Mouse (Mus musculus): ENCODE measurements around the gene Hcn3.

The Hcn3 gene

GRCm38 (mm10) chr3:89159616-89160344 is at the start of gene Hcn3:
Gene Hcn3, minus strand, starts transcription at chr3:89160196.
- peak; percentile 70 for DNase-seq (ENCODE audit: low spot score)

- DNase-seq (ENCODE audit: low spot score): no peak
Measured at GRCm38 (mm10) chr3:89209731-89210130, 49.7 kb upstream of the Hcn3 start.

- DNase-seq (ENCODE audit: low spot score): no peak
Measured at GRCm38 (mm10) chr3:89208736-89209135, 48.7 kb upstream of the Hcn3 start.

- DNase-seq (ENCODE audit: low spot score): no peak
Measured at GRCm38 (mm10) chr3:89208075-89208657, 48.2 kb upstream of the Hcn3 start.

GRCm38 (mm10) chr3:89206695-89207094 is 46.7 kb upstream of the Hcn3 start:
- DNase-seq (ENCODE audit: low spot score): no peak

- DNase-seq (ENCODE audit: low spot score): no peak
Measured at GRCm38 (mm10) chr3:89206079-89206478, 46.1 kb upstream of the Hcn3 start.

GRCm38 (mm10) chr3:89203142-89203514 is 43.1 kb upstream of the Hcn3 start:
- no peak for DNase-seq (ENCODE audit: low spot score)

- peak; percentile 94 for DNase-seq (ENCODE audit: low spot score)
Measured at GRCm38 (mm10) chr3:89202253-89203141, 42.5 kb upstream of the Hcn3 start, which contains the start of gene Gba. Gene Gba, plus strand, starts transcription at chr3:89202928.

GRCm38 (mm10) chr3:89199839-89200238 is 39.8 kb upstream of the Hcn3 start:
- no peak for DNase-seq (ENCODE audit: low spot score)

GRCm38 (mm10) chr3:89195979-89196877 is 36.2 kb upstream of the Hcn3 start:
- DNase-seq (ENCODE audit: low spot score): peak; percentile 88

GRCm38 (mm10) chr3:89193853-89194252 is 33.9 kb upstream of the Hcn3 start:
- DNase-seq (ENCODE audit: low spot score): no peak

- DNase-seq (ENCODE audit: low spot score): no peak
Measured at GRCm38 (mm10) chr3:89193351-89193750, 33.4 kb upstream of the Hcn3 start.

- no peak for DNase-seq (ENCODE audit: low spot score)
Measured at GRCm38 (mm10) chr3:89190436-89190835, 30.4 kb upstream of the Hcn3 start.

GRCm38 (mm10) chr3:89188478-89188875 is 28.5 kb upstream of the Hcn3 start:
- DNase-seq (ENCODE audit: low spot score): no peak

GRCm38 (mm10) chr3:89187690-89188477 is 27.9 kb upstream of the Hcn3 start:
- no peak for DNase-seq (ENCODE audit: low spot score)

GRCm38 (mm10) chr3:89187197-89187596 is 27.2 kb upstream of the Hcn3 start:
- no peak for DNase-seq (ENCODE audit: low spot score)

GRCm38 (mm10) chr3:89183959-89184315 is 23.9 kb upstream of the Hcn3 start:
- no peak for DNase-seq (ENCODE audit: low spot score)

GRCm38 (mm10) chr3:89183058-89183958 is 23.3 kb upstream of the Hcn3 start, which contains the start of gene Fam189b:
Gene Fam189b, plus strand, starts transcription at chr3:89183143.
- peak; percentile 67 for DNase-seq (ENCODE audit: low spot score)

GRCm38 (mm10) chr3:89182531-89183057 is 22.6 kb upstream of the Hcn3 start:
- no peak for DNase-seq (ENCODE audit: low spot score)

Data from c-Kit-positive CD71-positive TER-119-positive erythroid progenitor cells, embryonic 14.5 days (primary cell).